Mouse (Mus musculus) thymus, adult 2 months (tissue): ENCODE measurements around the gene Nalcn. TPM values are rescaled to one million over a fixed set of nuclear protein-coding genes. Genes with fewer than 3 reads are reported as not detected.
A peak's percentile ranks its signal among the peaks of the same experiment; 100 is the strongest.

Experiments used
- DNase-seq: peaks from one replicate; pipeline ENCODE4 v3.0.0; 2021
- H3K27ac ChIP-seq: fragments of 200-500 bp; 2 replicates; pipeline ENCODE4 v1.5.1; 2012; ENCODE audit warnings: low read length, control low read depth; ENCODE audit not compliant: control insufficient read depth, insufficient read depth
- H3K27me3 ChIP-seq: fragments of 200-500 bp; 2 replicates; pipeline ENCODE4 v1.6.1; 2012; ENCODE audit warnings: mild to moderate bottlenecking, low read length, moderate library complexity, mixed read lengths; ENCODE audit not compliant: control insufficient read depth, insufficient read depth
- H3K36me3 ChIP-seq: fragments of 200-500 bp; 2 replicates; pipeline ENCODE4 v1.6.1; 2012; ENCODE audit warnings: mild to moderate bottlenecking, low read length, moderate library complexity; ENCODE audit not compliant: control insufficient read depth, insufficient read depth
- H3K4me1 ChIP-seq: fragments of 200-500 bp; replicated peaks from 2 replicates; pipeline ENCODE4 v1.6.1; 2012; ENCODE audit warnings: low read length; ENCODE audit not compliant: control insufficient read depth, insufficient read depth
- H3K4me3 ChIP-seq: fragments of 200-500 bp; 2 replicates; pipeline ENCODE4 v1.5.1; 2012; ENCODE audit warnings: mild to moderate bottlenecking, low read length, control low read depth, moderate library complexity; ENCODE audit not compliant: control insufficient read depth, insufficient read depth
- CTCF ChIP-seq: fragments of 200-500 bp; IDR thresholded peaks from 2 replicates; pipeline ENCODE4 v1.5.1; 2012; ENCODE audit warnings: mild to moderate bottlenecking, control low read depth, low read length, moderate library complexity, borderline replicate concordance; ENCODE audit not compliant: control insufficient read depth, poor library complexity, insufficient read depth; ENCODE audit errors: extremely low read depth
- POLR2A ChIP-seq: fragments of 200-500 bp; IDR thresholded peaks from 2 replicates; pipeline ENCODE4 v1.6.1; 2012; ENCODE audit warnings: mild to moderate bottlenecking, low read length, control low read depth, moderate library complexity; ENCODE audit not compliant: control insufficient read depth, poor library complexity, insufficient read depth; ENCODE audit errors: extremely low read depth
- WGBS: fragments of 180-500 bp; shearing (Covaris S2); methylation state at CpG from one replicate; pipeline ENCODE4 v1.1.7; 2018; 5-methylcytosine and 5-hydroxymethylcytosine counted together
- polyA plus RNA-seq: library from polyadenylated mRNA; depleted of rRNA; stranded (reverse); fragments of >200 nt; gene quantifications from 2 replicates; pipeline ENCODE4 v1.2.3, GENCODE M21; 2012

The Nalcn gene
- polyA plus RNA-seq, 1 experiment, result 0.13 TPM

GRCm38 (mm10) chr14:123446031-123446430 lies 180.9 kb downstream of the Nalcn start:
- no peak for DNase-seq
- H3K36me3 ChIP-seq, result no peaks in the 10 kb centered on the region
- no peaks in the 10 kb centered on the region for H3K4me1 ChIP-seq
- no peaks in the 10 kb centered on the region for H3K27me3 ChIP-seq
- 71% methylated on average over 1 of the region's 1 CpGs for WGBS
- H3K27ac ChIP-seq, result no peak overlapping the region
- no peak overlapping the region for H3K4me3 ChIP-seq
- TF ChIP-seq POLR2A (no peak), CTCF (no peak)

- H3K36me3 ChIP-seq, result no peaks in the 10 kb centered on the region
- TF ChIP-seq CTCF, result no peak
- no peak for TF ChIP-seq POLR2A
- H3K4me3 ChIP-seq, result no peak overlapping the region
- no peaks in the 10 kb centered on the region for H3K4me1 ChIP-seq
- H3K27ac ChIP-seq, result no peak overlapping the region
- WGBS, result 78% methylated on average over 3 of the region's 3 CpGs
- no peak for DNase-seq
- H3K27me3 ChIP-seq, result no peaks in the 10 kb centered on the region
These were observed 191.4 kb downstream of the Nalcn start for GRCm38 (mm10) chr14:123435542-123435941.

GRCm38 (mm10) chr14:123376167-123376855 lies 250.6 kb downstream of the Nalcn start:
- no peak for TF ChIP-seq CTCF
- TF ChIP-seq POLR2A, result no peak
- H3K4me3 ChIP-seq, result no peak overlapping the region
- WGBS, result 94% methylated on average over 7 of the region's 7 CpGs

GRCm38 (mm10) chr14:123371522-123371921 lies 255.4 kb downstream of the Nalcn start:
- WGBS, result 12% methylated on average over 9 of the region's 9 CpGs
- DNase-seq, result no peak
- TF ChIP-seq CTCF, result no peak
- no peak for TF ChIP-seq POLR2A

More at GRCm38 (mm10) chr14:123376167-123376855, 250.6 kb downstream of the Nalcn start:
- DNase-seq, result no peak
- Histone ChIP-seq H3K4me1 (no peaks in the 10 kb centered on the region), H3K36me3 (no peaks in the 10 kb centered on the region), H3K27ac (no peak overlapping the region), H3K27me3 (no peaks in the 10 kb centered on the region)

GRCm38 (mm10) chr14:123359691-123360090 lies 267.3 kb downstream of the Nalcn start:
- DNase-seq, result no peak
- no peaks in the 10 kb centered on the region for H3K4me1 ChIP-seq
- H3K27ac ChIP-seq, result no peak overlapping the region
- no peaks in the 10 kb centered on the region for H3K27me3 ChIP-seq
- TF ChIP-seq CTCF (no peak), POLR2A (no peak)
- H3K4me3 ChIP-seq, result no peak overlapping the region
- no peaks in the 10 kb centered on the region for H3K36me3 ChIP-seq
- 100% methylated on average over 1 of the region's 1 CpGs for WGBS

More at GRCm38 (mm10) chr14:123371522-123371921, 255.4 kb downstream of the Nalcn start:
- Histone ChIP-seq H3K36me3 (no peaks in the 10 kb centered on the region), H3K4me1 (no peaks in the 10 kb centered on the region), H3K27ac (no peak overlapping the region), H3K27me3 (no peaks in the 10 kb centered on the region), H3K4me3 (no peak overlapping the region)

- Histone ChIP-seq H3K27me3 (no peaks in the 10 kb centered on the region), H3K4me3 (no peak overlapping the region), H3K36me3 (no peaks in the 10 kb centered on the region), H3K27ac (no peak overlapping the region), H3K4me1 (no peaks in the 10 kb centered on the region)
- peak; percentile 4 for DNase-seq
- no peak for TF ChIP-seq POLR2A
- no peak for TF ChIP-seq CTCF
- 17% methylated on average over 6 of the region's 6 CpGs for WGBS
These were observed 274.0 kb downstream of the Nalcn start for GRCm38 (mm10) chr14:123352973-123353372.

GRCm38 (mm10) chr14:123331841-123332240 lies 295.1 kb downstream of the Nalcn start:
- no peak overlapping the region for H3K27ac ChIP-seq
- 75% methylated on average over 1 of the region's 1 CpGs for WGBS
- H3K36me3 ChIP-seq, result no peaks in the 10 kb centered on the region
- no peaks in the 10 kb centered on the region for H3K4me1 ChIP-seq
- no peak for DNase-seq
- H3K4me3 ChIP-seq, result no peak overlapping the region
- TF ChIP-seq POLR2A, result no peak
- TF ChIP-seq CTCF, result no peak
- H3K27me3 ChIP-seq, result no peaks in the 10 kb centered on the region
